Mouse (Mus musculus) 3T3-L1 (cell line): ENCODE results near the gene Klhl5.
"Not testable (repeated sequence)": the region's sequence is repeated elsewhere in the genome, so short reads cannot be mapped to it uniquely, and the experiment has no call there.

ENCODE experiments used
- DNase-seq: peaks from one replicate; pipeline ENCODE4 v3.0.0-alpha.2; 2015; ENCODE audit warnings: low read depth, low spot score

Klhl5 gene

DNA sequence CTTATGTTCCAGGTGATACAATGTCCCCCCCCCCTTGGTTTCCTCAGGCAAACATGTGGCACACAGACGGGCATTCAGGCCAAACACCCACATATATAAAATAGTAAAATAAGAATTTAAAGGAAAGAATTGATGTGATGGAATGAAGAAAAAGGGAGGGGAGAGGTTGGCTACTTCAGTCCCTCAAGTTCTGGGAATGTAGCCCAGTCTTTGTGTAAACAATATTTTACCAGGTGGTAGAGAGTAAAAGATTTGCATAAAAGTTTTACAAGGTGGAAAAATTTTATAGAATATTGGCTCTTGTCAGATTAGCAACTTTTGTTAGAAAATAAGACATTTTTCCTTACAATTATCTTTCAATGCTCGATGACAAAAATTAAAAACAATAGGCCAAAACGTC lies 10.5 kb upstream of the Klhl5 start:
- DNase-seq: peak; percentile 72

DNA sequence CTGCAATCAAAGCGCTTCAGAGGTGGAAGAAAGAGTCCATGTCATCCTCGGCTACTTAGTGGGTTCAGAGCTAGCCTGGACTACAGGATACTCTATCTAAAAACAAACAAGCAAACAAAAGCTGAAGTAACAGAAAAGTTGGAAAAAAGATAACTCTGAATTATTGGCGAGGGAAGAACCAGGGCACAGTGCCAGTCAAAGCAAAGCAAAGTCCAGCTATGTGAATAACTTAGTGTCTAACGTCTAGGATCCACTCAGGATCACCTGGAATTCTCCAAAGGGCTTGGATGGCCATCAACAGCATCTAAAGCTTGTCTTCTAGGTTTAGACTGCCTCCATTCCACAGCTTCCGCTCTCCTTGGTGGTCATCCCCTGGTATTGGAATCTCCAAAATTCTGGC lies 9.9 kb upstream of the Klhl5 start:
- no peak for DNase-seq

DNA sequence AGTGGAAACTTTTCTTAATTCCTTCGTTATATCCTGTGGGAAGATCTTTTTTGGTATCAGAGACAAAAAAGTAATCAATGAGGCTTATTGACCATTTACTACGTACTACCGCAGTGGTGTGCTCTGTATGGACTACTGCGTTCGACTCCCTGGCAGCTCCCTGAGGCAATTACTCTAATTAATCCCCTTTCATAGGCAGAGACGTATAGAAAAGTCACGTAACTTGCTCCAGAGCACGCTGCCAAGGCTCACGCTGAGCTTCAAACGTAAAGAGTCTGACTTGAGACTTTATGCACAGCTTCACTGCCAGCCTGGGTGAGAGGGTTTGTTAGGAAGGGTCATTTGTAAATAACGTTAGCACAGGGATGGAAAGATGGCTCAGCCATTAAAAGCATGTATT lies 7.3 kb upstream of the Klhl5 start:
- DNase-seq: no peak

DNA sequence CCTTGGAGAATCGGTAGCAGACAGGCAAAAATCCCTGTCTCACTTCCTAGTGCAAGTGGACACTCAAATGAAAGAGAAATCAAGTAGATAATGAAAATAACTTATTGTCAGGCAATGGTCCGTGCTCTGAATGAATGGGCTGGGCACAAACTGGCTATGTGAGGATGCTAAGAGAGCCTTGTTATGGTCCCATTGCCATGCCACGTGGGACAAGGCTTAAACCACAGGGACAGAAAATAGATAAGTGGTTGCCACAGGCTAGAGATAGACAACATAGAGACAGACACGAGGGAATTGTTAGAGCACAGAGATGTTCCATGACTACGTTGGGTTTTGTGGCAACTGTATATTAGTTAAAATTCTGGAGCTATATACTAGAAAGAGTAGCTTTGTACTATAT lies 6.1 kb upstream of the Klhl5 start:
- DNase-seq: no peak

DNA sequence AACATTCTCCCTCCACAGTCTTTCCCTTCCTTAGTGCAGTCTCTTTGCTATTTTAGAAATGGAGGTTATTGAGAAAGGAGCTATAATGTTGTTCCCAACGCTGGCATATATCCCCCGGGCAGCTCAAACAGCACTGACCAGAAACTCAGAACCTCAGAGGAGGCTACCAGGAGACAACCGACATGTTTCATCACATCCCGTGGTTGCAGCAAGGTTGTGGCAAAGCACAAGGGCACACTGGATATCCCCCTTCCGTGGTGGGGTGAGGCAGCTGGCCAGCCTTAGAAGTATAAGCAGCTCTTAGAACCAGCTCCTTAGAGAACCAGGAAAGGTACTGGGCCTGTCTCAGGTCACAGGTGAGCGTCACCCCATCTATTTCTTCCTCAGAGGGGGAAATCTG lies 5.7 kb upstream of the Klhl5 start:
- no peak for DNase-seq

DNA sequence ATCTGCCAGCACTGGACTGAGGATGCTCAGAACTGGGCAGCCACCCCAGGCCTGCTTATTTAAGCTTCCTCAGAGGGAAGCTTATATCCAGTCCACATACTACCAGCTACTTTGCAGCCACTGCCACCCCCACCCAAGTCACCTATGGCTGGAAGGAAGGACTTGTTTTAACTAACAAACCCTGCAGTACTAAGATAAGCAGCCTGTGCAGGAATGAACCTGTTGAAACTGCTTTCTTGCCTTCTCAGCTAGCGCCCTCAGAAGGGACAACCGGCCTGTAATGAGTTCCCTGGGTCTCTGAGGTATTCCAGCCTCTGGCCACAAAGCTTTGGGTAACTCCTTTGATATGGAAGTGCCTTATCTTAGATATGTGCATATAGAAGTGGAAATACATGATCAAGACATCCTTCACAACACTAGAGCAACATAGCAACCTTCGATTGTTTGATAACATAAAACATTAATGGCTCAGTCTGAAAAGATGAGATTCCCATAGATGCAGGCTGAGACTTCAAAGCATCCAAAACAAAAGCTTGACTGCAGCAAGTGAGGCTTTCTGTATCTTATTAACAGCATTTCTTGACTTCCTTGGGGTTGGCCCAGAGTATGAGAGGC lies 5.2 kb upstream of the Klhl5 start:
- DNase-seq: no peak

DNA sequence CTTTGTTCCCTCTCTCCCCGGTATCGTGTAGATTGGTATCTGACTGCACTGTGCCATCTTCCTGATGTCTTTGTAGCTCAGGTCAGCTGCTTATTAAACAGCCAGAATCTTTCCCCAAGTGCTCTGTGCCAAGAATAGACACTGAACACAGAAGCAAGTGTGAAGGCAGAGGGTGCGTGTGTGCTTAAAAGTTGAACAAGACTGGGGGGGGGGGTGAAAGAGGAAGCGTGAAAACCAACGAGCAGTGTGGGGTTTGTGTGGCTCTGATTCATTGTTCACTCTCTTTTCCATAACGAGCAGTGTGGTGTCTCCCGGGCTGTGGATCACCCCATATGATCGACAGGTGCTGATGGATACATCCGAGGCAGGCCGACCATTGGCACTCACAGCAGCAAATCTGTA lies 4.7 kb upstream of the Klhl5 start:
- DNase-seq: no peak

DNA sequence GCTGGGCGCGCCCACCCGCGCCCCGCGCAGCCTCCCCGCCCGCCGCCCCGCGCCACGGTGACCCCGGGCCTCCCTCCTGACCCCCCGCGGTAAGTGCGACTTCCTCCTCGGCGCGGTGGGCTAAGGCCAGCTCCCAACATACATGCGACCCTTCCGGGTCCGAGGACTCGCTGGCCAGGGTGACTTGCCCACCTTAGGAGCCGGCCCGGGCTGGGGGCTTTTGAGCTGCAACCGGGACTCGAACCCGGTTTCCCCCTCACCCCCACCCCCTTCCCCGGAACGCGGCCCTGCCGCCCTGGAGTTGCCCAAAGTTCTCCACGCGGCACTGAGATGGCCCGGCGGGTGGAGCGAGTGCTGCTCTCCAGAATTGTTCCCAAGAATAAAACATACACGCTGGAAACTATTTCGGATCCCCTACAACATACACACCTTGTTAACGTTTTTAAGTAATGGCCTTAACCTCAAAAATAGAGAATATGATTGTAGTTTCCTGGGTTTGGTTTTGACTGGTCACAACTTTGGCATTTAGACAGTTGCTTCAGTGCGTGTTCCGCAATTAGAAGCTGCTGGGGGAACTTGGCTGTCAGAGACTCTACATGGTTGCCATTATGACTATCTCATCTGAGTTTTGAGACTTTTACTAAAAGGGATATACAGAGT lies 564 bp downstream of the Klhl5 start:
- peak; percentile 53 for DNase-seq

DNA sequence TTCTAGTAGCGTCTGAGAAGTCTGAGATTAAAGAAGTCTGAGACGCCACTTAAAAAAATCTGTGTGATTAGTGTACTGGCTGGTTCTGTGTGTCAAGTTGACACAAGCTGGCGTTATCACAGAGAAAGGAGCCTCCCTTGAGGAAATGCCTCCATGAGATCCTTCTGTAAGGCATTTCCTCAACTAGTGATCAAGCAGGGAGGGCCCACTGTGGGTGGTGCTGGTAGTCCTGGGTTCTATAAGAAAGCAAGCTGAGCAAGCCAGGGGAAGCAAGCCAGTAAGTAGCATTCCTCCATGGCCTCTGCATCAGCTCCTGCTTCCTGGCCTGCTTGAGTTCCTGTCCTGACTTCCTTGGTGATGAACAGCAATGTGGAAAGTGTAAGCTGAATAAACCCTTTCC lies 4.9 kb downstream of the Klhl5 start:
- DNase-seq: not testable (repeated sequence)

DNA sequence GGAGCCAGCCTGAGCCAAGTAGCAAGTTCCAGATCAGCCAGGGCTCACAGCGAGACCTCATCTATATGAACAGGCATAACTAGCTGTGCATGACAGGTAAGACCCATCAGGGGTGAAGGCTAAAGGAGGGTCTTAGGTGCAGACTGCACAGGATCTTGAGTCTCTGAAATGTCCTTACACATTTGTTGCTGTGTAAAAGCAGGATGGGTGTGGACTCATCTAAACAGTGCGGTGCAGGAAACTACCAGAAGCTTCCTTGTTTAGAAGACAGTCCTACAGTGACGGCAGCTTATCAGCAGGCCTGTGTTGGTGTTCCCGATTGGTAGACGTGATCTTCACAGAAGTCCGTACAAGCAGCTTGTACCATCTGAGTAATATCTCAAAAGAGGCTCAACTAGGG lies 6.0 kb downstream of the Klhl5 start:
- DNase-seq: no peak

DNA sequence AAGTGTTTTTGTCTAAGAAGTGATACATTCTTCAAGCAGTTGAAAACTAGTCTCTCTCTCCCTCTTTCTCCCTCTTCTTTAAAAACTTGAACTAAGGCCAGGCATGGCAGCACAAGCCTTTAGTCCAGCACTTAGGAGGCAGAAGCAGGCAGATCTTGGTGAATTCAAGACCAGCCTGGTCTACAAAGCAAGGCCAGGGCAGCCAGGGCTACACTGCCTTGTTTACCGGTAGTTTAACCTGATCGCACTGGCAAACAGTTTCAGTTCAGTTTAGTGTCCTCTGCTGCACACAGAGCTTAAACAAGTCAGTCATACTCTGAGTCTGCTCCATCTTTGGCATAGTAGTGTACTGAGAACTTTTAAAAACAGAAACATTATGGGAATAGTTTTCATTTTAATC lies 9.4 kb downstream of the Klhl5 start:
- no peak for DNase-seq

DNA sequence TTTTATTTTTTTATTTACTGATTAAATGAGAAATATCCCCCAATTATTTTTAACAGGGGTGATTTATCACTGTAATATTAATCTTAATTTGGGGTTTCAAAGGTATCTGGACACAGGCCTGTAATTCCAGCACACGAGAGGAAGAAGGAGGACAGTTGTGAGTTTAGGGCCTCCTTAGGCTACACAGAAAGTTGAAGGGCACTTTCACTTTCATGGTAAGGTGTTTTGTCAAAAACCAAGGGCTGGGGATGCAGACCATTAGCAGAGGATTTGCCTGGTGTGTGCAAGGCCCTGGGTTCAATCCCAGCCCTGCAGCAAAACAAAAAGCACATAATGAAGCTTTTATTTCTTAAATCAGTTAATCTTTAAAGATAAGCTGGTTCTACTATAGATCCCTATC lies 12.2 kb downstream of the Klhl5 start:
- no peak for DNase-seq

DNA sequence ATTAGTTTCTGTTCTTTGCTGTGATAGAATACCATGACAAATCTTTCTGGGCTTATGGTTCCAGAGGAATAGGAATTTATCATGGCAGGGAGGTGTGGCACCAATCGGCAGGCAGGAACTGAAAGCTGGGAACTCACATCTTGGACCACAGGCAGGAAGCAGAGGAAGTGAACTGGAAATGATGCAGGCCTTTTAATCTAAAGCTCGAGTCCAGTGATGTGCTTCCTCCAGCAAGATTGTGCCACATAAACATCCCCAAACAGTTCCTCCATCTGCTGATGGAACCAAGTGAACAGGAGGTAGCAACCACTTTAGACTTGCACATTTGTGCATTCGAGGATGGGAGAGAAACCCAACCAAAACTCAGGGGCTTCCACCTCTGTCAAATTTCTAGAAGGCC lies 12.6 kb downstream of the Klhl5 start:
- no peak for DNase-seq

DNA sequence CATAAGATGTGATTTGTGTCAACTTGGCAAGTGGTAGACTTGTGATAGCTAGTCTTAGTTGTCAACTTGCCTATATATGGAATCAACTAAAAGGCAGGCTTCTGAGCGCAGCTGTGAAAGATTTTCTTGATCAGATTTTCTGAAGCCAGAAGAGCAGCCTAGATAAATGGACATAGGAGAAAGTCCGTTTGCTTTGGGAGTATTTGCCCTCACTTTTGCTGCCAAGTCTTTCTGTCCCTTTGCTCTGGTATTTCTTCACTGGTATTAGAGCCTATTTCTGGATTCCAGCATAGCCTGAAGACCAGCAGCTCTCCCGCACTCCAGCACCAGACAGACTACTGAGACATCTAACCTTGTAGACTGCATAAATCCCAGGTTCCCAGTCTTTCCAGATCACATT lies 15.3 kb downstream of the Klhl5 start:
- DNase-seq: no peak

DNA sequence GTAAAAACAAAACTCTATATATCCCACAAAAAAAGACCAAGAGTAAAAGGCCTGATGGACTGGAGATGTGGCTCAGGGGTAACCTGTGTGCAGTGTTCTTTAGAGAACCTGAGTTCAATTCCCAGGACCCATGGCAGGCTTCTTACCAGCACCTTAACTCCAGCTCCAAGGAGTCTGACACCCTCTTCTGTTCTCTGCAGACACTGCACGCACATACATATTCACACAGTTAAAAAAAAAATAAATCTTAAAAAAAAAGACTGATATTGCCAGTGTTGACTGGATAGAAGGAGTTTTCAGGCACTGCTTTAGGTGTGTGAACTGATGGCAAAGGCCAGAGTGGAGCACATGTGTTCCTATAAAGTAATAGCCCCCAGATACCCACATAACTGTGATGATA lies 18.8 kb downstream of the Klhl5 start:
- DNase-seq: no peak

DNA sequence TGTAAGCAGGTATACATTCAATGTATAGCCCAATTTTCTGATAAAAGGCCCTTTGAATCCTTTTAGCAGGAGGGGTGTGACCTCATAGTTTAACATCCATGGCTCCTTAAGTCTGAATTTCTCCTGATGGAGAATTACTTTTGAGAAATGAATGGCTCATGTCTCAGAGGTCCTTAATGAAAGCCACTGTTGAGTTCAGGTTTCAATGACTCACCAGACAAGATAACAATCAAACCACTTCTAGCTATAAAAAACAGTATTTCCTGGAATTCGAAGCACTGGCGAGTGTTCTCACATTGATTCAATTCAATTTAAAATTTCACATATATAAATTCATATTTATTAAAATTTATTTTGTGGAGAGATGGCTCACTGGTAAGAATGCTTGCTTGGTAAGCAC lies 21.1 kb downstream of the Klhl5 start:
- peak; percentile 53 for DNase-seq

DNA sequence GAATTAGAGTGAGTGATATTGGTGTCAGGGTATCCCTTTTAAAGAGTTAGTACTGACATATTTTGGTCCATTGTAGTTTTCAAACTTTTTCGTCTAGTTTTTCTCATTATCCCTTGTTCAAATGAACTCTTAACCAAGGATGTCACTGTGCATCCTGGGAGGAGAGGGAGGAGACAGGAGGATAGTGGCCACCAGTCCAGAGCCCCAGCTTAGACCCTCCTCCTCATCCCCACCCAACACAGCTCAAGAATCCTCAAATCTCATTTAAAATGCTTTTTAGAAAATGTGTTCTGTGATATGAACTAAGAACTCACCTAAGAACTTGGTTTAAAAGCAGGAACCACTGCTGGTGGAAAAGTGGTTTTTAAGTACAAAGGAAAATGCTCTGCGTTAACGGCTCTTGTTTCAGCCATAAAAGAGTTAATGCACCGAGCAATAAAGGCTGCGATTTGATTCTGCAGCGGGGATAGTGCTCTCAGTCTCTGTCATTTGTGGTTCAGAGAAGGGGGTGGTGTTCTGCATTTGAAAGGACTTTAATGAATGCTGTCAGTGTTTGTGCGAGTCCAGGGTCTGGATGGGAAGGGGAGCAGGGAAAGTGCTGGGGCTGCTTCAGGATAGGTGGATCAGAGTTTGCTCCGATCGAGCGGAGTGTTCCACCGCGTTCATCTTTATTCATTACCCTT lies 23.3 kb downstream of the Klhl5 start:
- no peak for DNase-seq

DNA sequence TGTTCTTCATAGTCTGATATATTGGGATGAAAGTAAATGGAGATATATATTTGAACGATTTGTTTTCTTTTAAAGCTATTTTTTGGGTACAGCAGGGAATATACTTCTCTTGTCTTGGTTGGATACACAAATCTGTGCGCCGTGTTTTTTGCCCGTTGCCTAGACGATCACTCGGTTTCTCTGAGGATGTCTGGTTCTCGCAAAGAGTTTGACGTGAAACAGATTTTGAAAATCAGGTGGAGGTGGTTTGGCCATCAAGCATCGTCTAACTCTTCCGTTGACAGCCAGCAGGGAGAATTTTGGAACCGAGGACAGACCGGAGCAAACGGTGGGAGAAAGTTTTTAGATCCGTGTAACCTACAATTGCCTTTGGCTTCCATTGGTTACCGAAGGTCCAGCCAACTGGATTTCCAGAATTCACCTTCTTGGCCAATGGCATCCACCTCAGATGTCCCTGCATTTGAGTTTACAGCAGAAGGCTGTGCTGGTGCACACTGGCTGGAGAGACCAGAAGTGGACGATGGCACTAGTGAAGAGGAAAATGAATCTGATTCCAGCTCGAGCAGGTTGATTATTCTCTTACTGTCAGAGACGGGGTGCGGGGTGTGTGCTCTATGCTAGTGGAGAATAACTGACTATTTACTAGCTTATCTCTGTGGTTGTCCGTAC lies 24.0 kb downstream of the Klhl5 start:
- no peak for DNase-seq

DNA sequence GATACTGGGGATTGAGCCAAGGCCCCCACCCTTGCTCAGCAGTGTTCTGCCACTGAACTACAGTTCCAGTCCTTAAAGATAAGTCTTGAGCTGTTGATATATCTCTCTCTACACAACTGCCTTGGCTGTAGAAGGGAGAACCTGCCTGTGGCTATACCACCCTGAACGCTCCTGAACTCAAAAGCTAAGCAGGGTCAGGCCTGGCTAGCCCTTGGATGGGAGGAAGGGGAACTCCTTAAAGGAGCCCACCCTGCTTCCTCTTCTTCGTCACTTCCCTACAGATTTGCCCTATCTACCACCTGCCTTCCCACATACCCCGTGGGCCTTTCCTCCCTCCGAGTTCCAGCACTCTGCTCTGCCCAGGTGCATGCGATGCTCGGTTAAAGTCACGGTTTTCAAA lies 28.8 kb downstream of the Klhl5 start:
- DNase-seq: no peak

DNA sequence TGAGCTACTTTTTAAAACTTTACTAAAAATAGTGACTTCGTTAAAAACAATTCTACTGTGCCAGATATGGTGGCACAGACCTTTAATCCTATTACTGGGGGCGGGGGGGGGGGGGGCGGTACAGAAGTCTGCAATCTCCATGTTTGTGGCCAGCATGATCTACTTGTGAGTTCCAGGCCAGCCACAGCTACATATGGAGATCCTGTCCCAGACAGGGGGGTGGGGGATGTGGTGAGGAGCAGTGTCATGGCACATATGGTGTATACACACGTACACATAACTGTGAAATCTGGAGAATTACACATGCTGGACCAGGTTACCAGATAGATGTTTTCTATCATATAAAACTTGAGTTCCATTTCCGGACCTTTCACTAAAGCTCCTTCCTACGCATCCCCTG lies 29.7 kb downstream of the Klhl5 start:
- no peak for DNase-seq

DNA sequence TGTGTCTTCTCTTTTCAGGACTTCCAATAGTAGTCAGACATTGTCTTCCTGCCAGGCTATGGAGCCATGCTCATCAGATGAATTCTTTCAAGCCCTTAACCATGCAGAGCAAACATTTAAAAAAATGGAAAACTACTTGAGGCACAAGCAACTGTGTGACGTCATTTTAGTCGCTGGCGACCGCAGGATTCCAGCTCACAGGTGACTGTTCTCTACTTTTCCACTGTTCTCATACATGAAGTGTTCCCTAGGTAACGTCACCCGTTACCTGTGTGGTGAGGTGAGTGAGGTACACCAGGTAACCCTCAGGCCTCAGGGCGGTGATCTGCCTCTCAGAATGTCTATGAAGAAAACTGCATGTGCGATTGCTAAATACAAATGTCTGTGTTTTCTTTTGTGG lies 33.9 kb downstream of the Klhl5 start:
- DNase-seq: no peak

DNA sequence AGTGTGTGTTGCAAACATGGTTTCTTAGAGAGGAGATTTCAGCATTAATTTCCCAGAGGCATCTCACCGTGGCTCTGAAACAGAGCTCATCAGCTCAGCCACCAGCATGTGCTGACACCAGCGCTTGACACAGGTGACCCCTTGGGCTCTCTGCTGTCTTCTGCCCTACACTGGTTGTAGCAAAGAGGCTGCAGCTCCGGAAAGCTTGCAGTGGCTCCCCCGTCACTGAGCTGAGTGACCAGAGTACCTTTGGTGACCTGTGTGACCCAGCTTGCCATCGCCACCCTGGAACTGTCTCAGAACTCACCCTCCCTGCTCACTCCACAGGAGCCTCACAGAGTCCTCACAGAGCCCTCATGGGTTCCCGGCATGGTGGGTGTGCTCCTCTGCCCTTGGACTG lies 34.9 kb downstream of the Klhl5 start:
- DNase-seq: no peak
